Mouse (Mus musculus): ENCODE results near the gene Tatdn3.

Gene Tatdn3

DNA sequence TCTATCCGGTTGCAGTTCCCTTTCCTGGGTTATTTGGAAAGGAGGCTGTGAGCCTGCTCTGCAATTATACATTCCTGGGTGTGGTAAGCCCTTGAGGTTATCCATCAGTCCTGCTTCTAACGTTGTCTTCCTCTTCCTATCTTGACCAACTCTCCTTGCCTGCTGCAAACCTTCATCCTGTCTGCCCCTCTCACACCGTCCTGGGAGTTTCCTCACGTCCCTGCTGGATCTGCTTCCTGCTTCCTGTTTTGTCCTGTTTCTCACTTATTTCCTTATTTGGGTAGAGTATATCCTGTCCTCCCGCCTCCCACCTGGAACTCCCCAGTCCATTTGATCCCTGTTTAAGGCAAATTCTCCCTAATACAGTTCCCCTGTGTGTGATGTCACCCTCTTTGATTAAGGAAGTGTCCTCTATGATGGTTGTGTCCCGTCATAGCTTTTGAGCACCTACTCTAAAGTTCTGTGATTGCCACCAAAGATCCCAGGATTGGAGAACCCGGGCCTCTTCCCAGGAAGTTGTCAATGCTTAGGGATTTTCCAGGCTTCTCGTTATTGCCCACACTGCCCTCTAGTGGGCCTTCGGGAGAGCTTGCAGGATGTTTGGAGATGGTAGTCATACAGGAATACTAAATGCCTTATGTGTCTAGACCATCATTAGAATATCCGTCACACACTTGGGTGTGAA lies 12.6 kb upstream of the Tatdn3 start:
- DNase-seq (ENCODE audit: low spot score) = peak; percentile 70

DNA sequence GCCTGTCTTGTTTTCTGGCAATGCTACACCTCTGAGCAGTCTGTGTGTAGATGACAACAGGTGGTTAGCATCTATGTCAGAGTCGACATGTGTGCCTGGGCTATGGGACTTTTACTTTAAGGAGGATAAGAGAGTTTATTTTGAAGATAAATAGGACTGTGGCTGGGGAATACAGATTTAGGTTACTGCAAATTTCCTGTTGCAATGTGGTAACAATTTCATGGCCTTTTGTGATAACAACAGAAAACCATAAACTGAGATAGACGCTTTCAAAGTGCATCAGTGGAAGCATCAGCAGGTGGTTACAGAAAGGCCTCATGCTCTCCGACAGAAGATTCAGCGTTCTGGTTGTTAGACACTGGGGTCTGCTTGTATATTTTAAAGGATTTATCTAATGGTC lies 10.8 kb upstream of the Tatdn3 start:
- no peak for DNase-seq (ENCODE audit: low spot score)

DNA sequence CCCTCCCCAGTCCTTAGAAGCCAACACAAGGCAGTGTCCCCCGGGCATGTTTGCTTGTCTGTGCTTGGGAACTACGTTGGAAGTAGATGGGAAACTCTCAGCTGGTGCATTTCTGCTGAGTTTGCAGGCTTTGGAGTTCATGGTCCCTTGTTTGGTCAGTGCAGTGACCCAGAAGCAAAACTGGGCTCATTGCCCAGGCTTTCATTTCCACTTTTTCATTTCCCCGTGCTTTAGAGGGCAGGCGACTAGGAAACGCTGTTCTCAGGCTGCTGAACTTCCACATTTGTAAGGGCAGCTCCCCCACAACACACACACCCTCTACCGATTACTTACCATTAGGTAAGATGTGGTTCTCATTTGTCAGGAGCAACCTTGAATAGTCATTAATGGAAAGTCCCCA lies 10.3 kb upstream of the Tatdn3 start:
- no peak for DNase-seq (ENCODE audit: low spot score)

DNA sequence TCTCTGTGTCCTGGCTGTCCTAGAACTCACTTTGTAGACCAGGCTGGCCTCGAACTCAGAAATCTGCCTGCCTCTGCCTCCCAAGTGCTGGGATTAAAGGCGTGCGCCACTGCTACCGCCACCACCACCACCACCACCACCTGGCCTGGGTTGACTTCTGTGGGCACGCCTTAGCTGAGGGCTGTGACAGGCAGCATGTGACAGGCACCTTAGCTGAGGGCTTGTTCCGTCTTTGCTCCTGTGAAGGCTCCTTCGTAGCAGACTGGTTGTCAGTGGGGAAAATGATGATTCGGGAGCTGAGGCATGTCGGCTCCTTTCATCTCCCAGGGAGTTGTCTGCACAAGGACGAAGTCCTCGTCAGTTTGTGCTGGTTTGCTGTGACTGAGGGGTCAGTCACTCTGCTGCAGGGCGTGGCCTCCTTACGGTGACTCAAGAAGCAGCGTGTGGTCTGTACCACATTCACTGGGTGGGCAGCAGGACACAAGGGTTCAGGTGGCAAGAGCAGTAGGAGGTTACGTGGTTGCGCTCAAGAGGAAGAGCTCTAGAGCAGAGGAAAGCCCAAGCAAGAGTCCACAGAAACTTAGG lies 9.7 kb upstream of the Tatdn3 start:
- no peak for DNase-seq (ENCODE audit: low spot score)

DNA sequence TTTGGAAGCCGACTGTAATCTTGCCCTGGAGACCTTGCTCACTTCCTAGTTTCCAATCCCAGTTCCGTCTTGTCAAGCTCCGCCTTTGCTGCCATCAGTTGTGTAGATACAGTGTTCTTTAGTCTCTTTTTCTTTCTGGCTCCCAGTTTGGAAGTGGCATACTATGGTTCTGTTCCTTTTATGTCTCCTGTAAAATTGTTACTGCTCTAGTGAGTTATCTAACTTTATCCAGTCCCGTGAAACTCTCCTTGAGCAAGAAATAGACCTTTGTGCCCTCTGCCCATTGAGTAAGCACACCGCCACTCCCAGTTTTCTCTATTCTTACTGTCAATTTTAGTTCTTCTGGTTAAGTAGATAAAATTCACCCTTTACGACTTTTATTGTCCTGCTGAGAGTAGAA lies 8.9 kb upstream of the Tatdn3 start:
- no peak for DNase-seq (ENCODE audit: low spot score)

DNA sequence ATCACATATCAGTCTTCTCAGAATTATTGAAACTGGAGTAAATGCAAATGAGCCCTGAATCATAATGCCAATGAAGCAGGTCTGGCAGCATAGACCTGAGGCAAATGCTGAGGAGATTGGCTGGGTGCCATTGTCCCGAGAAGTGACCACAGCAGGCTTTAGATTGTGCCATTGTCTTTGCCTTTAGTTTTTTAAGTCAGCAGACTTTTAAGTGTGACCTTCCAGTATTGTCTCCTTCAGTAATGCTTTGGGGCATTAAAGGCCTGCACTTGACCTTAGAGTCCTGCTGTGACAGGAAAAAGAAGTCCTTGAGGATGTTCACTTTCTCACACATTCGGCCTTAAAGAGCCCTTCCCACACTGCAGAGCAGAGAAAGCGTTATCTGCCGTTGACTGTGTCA lies 7.5 kb upstream of the Tatdn3 start:
- no peak for DNase-seq (ENCODE audit: low spot score)

DNA sequence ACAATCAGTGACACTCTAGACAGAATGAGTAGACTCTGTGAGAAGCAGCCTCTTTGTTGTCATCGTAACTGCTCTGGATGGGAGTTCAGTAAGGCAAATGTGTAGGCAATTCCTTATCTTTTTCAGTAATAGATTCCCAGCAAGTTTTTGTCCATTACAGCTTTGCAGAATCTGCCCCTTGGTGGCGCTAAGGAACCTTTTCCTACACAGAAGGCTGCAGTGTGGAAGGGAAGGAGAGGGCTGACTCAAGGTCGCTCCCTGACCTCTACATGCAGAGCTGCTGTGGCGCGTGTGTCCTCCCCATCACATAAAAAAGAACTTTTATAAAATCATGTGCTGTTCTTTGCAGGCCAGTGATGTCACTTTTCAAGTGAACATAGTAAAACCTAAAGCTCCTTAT lies 5.6 kb upstream of the Tatdn3 start:
- no peak for DNase-seq (ENCODE audit: low spot score)

DNA sequence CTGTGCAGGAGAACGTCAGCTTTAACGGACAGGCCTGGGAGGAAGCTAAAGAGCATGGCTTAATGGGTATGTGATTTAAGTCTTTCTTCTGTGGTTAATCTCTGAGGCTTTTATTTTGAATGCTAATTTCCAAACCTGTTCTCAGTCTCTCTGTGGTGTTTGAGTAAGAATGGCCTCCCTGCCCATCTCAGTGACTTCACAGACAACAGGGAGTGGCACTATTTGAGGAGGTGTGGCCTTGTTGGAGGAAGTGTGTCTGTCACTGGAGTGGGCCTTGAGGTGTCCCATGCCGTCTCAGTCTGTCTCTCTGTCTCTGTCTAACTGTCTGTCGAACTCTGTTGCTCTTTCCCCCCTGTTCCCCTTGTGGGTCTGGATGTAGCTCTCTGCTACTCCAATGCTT lies 2.5 kb upstream of the Tatdn3 start:
- no peak for DNase-seq (ENCODE audit: low spot score)

DNA sequence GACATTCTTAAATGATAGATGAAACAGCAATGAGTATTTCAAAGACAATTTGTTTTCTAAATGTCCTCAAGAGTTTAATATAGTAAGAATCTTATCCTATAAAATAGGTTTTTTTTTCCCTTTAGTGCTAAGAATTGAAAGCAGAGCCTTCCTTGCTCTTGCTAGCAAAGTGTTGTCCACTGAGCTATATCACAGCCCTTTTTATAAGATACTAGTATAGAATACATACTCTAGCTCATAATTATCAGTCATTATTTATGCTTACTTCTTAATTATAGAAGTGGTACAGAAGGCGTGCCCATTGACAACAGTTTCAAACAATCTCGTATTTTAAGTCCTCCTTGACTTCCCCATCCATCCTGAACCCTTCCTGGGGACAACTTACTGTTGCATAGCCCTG lies 1.8 kb upstream of the Tatdn3 start:
- DNase-seq (ENCODE audit: low spot score) = no peak

DNA sequence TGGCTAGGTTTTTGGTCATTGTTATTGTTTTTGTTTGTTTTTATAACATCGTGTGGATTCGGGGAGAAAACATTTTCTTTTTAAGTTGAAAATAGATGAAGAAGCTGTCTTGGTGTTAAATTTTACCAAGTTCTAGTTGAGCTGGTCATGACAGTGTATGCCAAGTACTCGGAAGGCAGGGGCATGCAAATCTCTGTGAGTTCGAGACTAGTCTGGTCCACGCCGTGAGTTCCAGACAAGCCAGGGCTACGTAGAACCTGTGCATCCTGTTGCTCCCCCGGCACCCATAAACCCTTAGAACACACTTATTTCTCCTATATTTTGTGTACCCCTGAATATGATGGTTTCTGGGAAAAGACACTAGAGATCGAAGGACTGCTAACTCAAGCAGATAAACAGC lies 968 bp upstream of the Tatdn3 start:
- no peak for DNase-seq (ENCODE audit: low spot score)

DNA sequence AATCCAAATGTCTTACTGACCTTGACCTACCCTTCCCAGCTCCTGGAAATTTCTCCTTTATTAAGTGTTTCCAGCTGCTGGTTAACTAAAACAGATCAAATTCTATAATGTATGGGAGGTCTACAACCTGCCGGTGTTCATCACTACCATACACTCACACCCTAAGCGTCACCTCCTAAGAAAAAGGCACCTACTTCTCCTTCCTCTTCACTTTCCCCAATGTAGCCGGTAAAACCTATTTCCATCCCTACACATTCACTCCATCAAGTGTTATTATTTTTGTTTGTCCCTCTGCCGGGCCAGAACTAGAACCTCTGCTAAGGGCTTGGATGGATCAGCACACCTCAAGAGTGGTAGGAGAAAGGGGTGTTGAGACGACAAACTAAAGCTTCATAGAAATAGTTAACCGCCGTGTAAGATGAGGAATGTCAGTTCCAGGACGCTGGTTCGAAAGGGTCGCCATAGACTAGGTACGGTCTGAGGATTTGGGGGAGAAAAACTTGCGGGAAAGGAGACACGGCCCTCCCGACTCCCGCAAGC lies 421 bp downstream of the Tatdn3 start:
- no peak for DNase-seq (ENCODE audit: low spot score)

DNA sequence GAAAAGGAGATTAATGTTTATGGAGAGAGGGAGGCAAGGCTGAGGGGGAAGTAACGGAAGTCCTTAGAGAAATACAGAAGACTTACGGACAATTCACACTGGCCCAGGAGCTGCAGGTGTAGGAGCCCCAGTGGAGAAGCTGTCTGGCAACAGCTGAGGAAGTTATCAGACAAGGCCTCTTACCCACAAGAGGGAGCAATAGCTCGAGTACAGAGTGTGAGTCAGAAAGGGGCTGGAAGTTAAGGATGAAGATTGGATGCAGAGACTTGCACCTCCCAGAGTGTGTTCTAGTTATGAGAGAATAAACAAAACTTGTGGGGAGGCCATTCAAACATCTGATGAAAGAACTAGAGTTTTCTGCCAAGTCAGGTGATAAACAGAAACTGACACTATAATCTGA lies 5.3 kb downstream of the Tatdn3 start:
- DNase-seq (ENCODE audit: low spot score) = no peak

DNA sequence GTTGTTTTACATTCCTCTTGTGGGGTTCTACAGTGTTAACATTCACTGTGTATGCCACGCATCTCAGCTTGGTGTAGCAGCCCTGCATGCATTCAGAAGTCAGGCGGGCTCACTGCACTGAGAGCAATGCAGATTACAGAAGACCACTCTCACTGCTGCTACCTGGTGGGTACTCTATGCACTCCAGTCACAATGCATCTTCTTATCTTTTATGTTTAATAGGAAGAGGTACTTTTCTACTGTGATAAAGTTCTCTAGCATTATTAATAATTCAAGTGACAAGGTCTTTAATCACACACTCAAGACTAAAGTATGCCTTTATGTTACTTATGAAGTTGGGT lies 7.2 kb downstream of the Tatdn3 start:
- no peak for DNase-seq (ENCODE audit: low spot score)

DNA sequence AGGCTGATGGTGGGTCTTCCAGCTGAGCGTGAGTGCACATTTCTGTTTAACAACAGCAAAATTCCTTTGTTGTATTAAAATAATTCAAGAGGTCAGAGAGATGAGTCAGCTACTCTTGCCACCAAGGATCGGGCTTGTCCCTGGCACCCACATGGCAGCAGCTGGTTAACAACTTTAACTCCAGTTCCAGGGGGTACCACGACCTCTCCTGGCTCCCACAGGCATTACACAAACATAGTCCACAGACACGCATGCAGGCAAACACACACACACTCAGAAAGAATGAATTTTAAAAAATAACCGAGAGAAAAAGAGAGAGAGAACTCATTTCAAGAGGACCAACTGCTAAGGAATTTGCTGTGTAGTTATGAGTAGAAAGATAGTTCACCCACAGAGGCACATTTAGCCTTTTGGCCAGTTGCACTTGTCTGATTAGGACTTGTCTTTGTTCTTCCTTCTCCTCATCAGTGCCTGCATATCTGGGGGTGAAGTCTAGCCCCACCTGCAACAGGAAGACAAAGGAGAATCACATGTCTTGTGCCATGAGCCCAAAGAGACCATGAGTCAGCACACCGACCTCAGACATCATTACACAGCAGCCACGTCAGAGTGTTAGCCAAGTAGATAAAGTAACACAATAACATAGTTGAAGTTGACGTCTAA lies 7.7 kb downstream of the Tatdn3 start:
- DNase-seq (ENCODE audit: low spot score) = no peak

DNA sequence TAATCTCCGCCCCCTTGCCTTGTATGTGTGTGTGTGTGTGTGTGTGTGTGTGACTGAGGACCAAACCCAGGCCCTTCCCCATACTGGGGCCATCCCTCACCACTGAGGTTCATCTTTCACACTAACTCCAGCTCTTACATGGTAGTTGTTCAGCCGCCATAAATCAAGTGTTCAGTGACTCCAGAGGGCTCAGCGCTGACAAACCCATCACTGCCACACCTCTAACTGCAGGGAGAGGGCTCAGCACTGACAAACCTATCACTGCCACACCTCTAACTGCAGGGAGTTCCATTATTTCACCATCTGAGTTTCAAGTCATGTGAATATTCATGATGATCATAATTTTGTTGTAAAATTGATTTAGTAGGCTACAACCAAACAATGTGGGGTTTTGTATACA lies 9.2 kb downstream of the Tatdn3 start:
- DNase-seq (ENCODE audit: low spot score) = no peak

DNA sequence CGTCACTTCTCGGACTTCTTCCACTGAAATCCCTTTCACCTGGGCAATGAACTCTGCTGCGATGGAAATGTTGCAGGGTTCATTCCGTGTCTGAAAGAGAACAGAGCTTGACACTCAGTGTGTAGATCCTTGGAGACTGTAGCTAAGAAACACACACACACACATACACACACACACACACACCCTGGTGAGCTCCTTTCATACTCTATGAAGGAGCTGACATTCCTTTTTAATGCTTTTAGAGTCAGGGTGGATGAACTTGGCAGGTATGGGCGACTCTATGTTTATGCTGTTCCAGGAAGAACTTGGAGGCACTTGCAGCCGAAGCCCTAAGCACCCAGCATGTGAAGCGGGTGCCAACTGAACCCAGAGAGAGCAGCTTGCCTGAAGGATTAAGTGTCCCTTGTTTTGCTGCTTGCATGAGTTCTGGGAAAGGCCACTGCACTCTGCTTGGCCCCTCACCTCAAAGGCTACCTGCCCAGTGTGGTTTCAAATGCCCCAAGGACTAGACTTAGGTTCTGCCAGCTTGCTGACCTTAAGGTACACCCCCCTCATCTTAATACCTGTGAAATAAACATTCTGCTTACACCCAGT lies 16.4 kb downstream of the Tatdn3 start:
- DNase-seq (ENCODE audit: low spot score) = no peak

DNA sequence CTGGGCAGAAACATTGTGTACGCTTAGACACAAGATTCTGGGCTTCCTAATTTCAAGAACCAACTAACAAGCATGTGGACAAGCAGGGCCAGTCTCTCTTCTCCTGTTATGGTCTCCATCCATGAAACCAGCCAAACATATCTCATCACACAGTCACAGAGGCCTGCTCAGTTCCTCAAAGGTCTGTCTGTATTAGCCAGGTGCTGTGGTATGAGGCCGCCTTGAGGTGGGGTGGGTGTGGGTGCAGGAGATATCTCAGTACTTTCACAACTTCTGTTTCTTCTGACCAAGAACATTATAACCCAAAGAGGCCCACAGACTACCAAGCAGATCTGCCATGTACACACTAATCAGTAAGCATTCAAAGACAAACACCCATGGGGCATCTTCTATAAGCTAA lies 17.5 kb downstream of the Tatdn3 start:
- no peak for DNase-seq (ENCODE audit: low spot score)

DNA sequence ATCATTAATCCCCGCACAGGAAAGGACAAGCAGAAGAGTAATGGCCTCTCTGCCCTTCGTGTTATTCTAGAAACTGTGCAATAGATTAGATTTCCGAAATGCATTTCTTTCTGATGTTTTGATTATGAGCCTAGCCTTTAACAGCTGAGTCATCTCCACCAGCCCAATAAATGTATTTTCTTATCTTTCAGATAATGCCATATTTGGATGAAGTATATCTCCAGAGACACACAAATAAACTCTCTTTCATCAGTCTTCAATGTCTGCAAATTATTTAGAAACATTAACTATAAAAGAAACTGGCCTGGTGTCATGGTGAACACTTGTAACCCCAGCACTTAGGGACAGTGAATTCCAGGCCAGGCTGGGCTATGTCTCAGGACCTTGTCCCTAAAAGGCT lies 20.0 kb downstream of the Tatdn3 start:
- no peak for DNase-seq (ENCODE audit: low spot score)

DNA sequence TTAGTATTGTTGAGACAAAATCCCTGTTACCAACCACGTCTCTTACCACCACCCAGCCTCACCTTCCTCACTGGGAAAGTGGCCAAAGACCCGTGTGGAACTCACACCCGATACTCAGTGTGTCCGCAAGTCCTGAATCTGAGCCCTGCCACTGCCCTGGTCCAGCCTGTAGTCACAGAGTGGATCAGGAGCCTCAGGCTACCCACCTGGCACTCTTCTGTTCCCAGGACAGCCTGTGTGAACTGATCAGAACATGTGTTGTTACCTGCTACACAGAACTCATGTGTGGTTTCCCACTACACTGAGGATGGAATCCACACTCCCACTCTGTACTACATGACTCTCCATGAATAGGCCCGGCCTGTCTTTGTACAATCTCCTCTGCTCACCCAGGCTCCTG lies 20.6 kb downstream of the Tatdn3 start:
- DNase-seq (ENCODE audit: low spot score) = no peak

DNA sequence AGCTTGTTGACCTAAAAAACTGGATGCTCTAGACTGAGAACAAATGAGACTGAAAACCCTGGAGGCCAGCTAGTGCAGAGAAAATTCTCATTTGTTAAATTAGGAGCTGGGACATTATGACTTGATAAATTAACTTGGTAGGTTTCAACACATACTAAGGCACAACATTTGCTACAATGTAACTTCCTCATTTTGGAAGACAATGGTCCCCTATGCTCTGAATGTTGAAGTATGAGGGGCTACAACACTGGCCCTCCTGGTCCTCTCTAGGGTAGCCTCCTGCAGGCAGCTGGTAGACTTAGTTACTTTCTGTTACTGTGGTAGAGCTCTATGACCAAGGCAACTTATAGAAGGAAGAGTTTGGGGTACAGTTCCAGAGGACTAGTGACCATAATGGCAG lies 21.4 kb downstream of the Tatdn3 start:
- no peak for DNase-seq (ENCODE audit: low spot score)

DNA sequence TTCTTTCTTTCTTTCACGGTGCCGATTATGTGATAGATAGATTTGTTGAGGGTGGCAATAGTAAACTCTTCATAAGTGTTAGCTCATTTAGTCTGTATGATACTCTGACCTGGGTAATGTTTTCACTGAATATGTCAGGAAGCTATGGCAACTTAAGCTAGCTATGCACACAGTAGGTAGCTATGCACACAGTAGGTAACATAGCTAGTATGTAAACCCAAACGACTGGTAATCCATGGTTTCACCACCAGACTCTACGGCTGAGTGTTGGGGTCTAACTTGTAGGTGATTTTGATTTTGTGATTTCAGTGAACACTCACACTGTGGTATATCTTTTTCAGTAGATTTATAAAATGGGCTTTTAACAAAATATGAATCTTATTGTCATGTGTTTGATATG lies 24.7 kb downstream of the Tatdn3 start:
- no peak for DNase-seq (ENCODE audit: low spot score)

DNA sequence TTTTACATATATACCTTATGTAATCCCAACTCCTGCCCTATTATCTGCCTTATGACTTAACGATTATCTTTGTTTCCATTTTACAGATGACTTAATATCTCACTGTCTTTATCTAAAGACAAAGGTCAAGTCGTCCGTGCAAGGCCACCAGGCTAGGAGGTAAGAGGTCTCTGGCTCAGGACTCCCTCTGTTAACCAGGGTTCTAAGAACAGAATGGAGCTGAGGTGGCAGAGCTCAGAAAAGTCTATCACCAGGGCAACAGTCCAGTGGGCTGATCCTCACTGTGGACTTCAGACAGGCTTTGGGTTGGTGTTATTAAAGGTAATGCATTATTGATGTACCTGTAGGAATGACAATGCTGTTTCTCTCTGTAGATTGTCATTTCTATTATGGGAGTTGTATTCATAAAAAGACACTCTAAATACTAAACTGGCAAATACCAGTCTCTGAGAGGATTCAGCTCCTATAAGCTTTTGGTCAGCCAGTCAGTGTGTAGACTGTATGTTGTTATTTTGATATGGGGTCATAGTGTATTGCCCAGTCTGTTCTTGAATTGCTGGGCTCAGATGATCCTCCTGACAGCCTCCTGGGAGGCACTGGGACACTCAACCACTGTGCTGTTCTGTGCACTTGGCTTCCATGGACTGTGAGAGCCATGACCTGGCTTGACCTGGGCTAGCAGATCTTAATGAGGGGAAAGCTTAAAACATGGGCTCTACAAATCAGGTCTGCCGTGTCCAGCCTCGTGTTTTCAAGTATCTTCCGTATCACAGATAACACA lies 26.0 kb downstream of the Tatdn3 start, which contains the start of gene Spata45:
Gene Spata45 (plus strand): TSS at position 86 of the 781 bp plus-strand sequence.
- no peak for DNase-seq (ENCODE audit: low spot score)
